Mouse (Mus musculus) kidney, adult 2 months (tissue): ENCODE measurements around the gene Cyp27a1.

Experiments
- CTCF ChIP-seq: fragments of 200-500 bp; conservative IDR thresholded peaks from 2 replicates; pipeline ENCODE4 v1.5.1; 2011; ENCODE audit warnings: low read depth, mild to moderate bottlenecking, control low read depth, low read length, moderate library complexity, mixed read lengths; ENCODE audit not compliant: insufficient read depth, insufficient read length
- POLR2A ChIP-seq: fragments of 200-500 bp; IDR thresholded peaks from one replicate; pipeline ENCODE4 v1.6.1; 2011; ENCODE audit warnings: low read depth, low read length, control low read depth

DNA sequence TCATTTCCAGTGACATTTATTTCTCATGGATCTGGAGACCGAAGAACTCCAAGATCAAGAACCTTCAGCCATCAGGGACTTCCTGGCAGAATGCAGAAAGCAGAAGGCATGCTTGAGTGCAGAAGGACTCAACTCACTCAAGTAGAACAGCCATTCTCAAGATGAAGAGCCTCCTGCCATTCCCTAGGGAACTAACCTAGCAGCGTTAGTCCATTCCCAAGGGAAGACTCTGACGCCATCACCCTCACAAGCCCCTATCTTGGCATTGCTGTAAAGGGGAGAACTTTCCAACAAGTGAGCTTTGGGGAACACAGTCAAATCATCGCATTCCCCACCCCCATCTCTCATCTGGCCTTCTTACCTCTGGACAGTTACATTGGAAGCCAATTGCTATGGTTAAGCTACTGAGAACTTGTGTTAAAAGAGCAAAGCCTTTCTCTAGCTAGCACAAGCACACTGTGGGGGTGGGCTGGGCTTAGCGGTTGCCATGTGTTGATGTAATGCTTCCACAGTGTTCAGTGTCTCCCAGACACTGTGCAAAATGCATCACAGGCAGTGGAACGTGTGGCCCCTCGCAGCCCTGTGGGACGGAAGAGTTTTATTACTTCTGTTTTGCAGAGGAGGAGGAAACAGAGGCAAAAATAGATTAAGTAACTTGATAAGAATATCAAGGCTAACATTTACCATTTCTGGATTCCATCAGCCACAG is 40.0 kb downstream of the Cyp27a1 start:
- TF ChIP-seq POLR2A: no peak
- no peak for TF ChIP-seq CTCF
